8 mouse cellular contexts compared by ENCODE assay signal in the genomic region with DNA sequence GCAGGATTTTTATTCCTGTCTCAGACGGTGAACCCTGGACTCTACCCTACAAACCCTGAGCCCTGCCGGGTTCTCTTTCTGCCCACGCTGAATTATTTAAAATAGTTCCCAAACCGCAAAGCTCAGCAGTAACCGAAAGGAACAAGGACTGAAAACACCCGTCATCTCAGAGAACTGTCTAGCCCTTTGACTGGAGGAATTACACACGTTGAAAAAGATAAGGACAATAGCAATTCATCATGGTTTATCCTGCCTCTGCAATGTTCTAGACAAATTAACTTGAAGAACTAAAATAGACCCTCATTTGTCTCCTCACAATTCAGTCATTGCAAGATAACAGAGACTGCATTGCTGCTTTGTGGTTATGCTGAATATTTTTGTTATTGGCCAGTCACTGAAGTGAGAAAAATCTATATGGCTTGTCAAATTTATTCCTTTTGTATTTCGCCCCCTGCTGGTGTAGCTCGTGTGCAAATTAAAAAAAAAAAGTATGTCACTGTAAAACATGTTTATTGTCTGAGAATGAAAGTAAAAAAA. TPM values are rescaled to one million over a fixed set of nuclear protein-coding genes. Genes with fewer than 3 reads are reported as not detected.
A peak's percentile ranks its signal among the peaks of the same experiment; 100 is the strongest.
DNase-seq lines count a peak whose midpoint lies in the region; ATAC-seq and TF ChIP-seq lines count a peak whose summit lies in the region.

No protein-coding gene starts in this region.

- peak; percentile 63 for DNase-seq in gastrocnemius, adult 18-20 months (ENCODE audit: low spot score)
- DNase-seq in gastrocnemius, postnatal 25 days: no peak
- DNase-seq in cerebellum, adult 9-10 months: peak; percentile 86
- peak; percentile 71 for DNase-seq in forelimb bud, embryonic 11.5 days (ENCODE audit: low read depth, low spot score)
- DNase-seq in hindlimb bud, embryonic 11.5 days (ENCODE audit: extremely low spot score, low read depth, low spot score): peak; percentile 50
- DNase-seq in left cerebral cortex, adult 2 months (ENCODE audit: extremely low spot score in 1 of 2, low spot score in 2 of 2): peak; percentile 43 to 50
- peak; percentile 26 for DNase-seq in right cerebral cortex, postnatal 25 days

- 0 out of 2 replicates have a peak, but pooled peaks have one; percentile 8 for ATAC-seq in megakaryocyte, adult 5-6 weeks (ENCODE audit: poor library complexity, severe bottlenecking)

- H3K4me3 ChIP-seq in left cerebral cortex, adult 2 months: peak overlapping the region; percentile 93

- peak overlapping the region; percentile 98 for H3K27ac ChIP-seq in left cerebral cortex, adult 2 months

- intact Hi-C loops in left cerebral cortex, adult 2 months (cut with DNase I): loop anchor here (2.0 to 5.0 kb wide), 3 partner anchors 88 to 350 kb away; a partner anchor contains a TSS

- TF ChIP-seq CTCF in left cerebral cortex, adult 2 months (IDR thresholded peaks at IDR 0.05): peak; percentile 77

RNA-seq across cellular contexts. Expression of a gene that starts 1.0 kb away (rescaled TPM):
- total RNA-seq in gastrocnemius, adult 18-20 months (2021): 10 to 100 TPM; 18.1 to 22.2 TPM
- 10 to 100 TPM; 13.8 to 15.2 TPM for total RNA-seq in gastrocnemius, postnatal 25 days (2021)
- total RNA-seq in left cerebral cortex, adult 2 months (2021): 10 to 100 TPM; 92.0 to 92.7 TPM
- 68.2 and 74.4 TPM in 2 replicates for total RNA-seq in megakaryocyte, adult 5-6 weeks (2015)
- 61.9 and 67.4 TPM in 2 replicates for total RNA-seq in megakaryocyte, adult 5-6 weeks (2017)
